Mouse (Mus musculus) stomach, embryonic 15.5 days (tissue): ENCODE data around the gene Mrpl58. TPM values are rescaled to one million over a fixed set of nuclear protein-coding genes. Genes with fewer than 3 reads are reported as not detected.
A peak's percentile ranks its signal among the peaks of the same experiment; 100 is the strongest.

Source experiments
- ATAC-seq: fragments of 200-750 bp; cut with Nextera tagmentation; 2 replicates; pipeline ENCODE4 v1.8.0; 2017; ENCODE audit warnings: low read depth, moderate number of reproducible peaks, moderate TSS enrichment; ENCODE audit not compliant: insufficient read depth, low FRiP score
- H3K27ac ChIP-seq: fragments of 300-500 bp; sonication (generic); 2 replicates; pipeline ENCODE4 v1.5.1; 2015; ENCODE audit warnings: mild to moderate bottlenecking, inconsistent platforms
- H3K27me3 ChIP-seq: fragments of 300-500 bp; sonication (generic); replicated peaks from 2 replicates; pipeline ENCODE4 v1.6.1; 2015; ENCODE audit warnings: inconsistent platforms
- H3K36me3 ChIP-seq: fragments of 300-500 bp; sonication (generic); 2 replicates; pipeline ENCODE4 v1.6.1; 2015; ENCODE audit warnings: inconsistent platforms
- H3K4me1 ChIP-seq: fragments of 300-500 bp; sonication (generic); 2 replicates; pipeline ENCODE4 v1.6.1; 2015; ENCODE audit warnings: inconsistent platforms
- H3K4me2 ChIP-seq: fragments of 300-500 bp; sonication (generic); 2 replicates; pipeline ENCODE4 v1.6.1; 2015; ENCODE audit warnings: mild to moderate bottlenecking, inconsistent platforms
- H3K4me3 ChIP-seq: fragments of 300-500 bp; sonication (generic); replicated peaks from 2 replicates; pipeline ENCODE4 v1.5.1; 2015; ENCODE audit warnings: inconsistent platforms
- H3K9ac ChIP-seq: fragments of 300-500 bp; sonication (generic); 2 replicates; pipeline ENCODE4 v1.6.1; 2015; ENCODE audit warnings: inconsistent platforms
- H3K9me3 ChIP-seq: fragments of 300-500 bp; sonication (generic); 2 replicates; pipeline ENCODE4 v1.6.1; 2016; ENCODE audit warnings: inconsistent platforms
- WGBS: fragments of 180-500 bp; shearing (Covaris S2); methylation state at CpG from one replicate; pipeline ENCODE4 v1.1.7; 2015; 5-methylcytosine and 5-hydroxymethylcytosine counted together
- polyA plus RNA-seq: library from polyadenylated mRNA; unstranded; fragments of >200 nt; fragmentation: Nextera tagmentation; extraction: Ambion mirVana; gene quantifications from 2 replicates; pipeline ENCODE4 v1.2.1, GENCODE M21; 2015

Gene Mrpl58
- polyA plus RNA-seq = 184 and 196 TPM in 2 replicates

- H3K4me1 ChIP-seq = peaks cover 11% of the 10 kb centered on the region; the same call in 1 of the 2 replicates
- ATAC-seq = peak; percentile 89; the same call in 1 of the 2 replicates
- peak within 1 kb of the TSS; percentile 75 for H3K4me3 ChIP-seq
- H3K27me3 ChIP-seq = no peaks in the 10 kb centered on the region
- H3K9ac ChIP-seq = peak within 1 kb of the TSS; percentile 82
- peak within 1 kb of the TSS; percentile 72 for H3K4me2 ChIP-seq
- 3% methylated on average over 50 of the region's 50 CpGs for WGBS
- H3K36me3 ChIP-seq = no peaks in the 10 kb centered on the region
- H3K9me3 ChIP-seq = no peaks in the 10 kb centered on the region
- H3K27ac ChIP-seq = peak within 1 kb of the TSS; percentile 85
Measured at GRCm38 (mm10) chr11:115403338-115404124, at the start of gene Mrpl58. Gene Mrpl58, plus strand, starts transcription at chr11:115403752.

- no peak for ATAC-seq
- H3K27ac ChIP-seq = no peak overlapping the region
- H3K4me2 ChIP-seq = no peak overlapping the region
- H3K4me1 ChIP-seq = peaks cover 7% of the 10 kb centered on the region
- 9% methylated on average over 8 of the region's 8 CpGs for WGBS
- no peaks in the 10 kb centered on the region for H3K9me3 ChIP-seq
- H3K36me3 ChIP-seq = 0 out of 2 replicates have a peak, but pooled peaks cover 4% of the 10 kb centered on the region
- H3K4me3 ChIP-seq = no peak overlapping the region
- H3K27me3 ChIP-seq = peaks cover 5% of the 10 kb centered on the region; the same call in 1 of the 2 replicates
- H3K9ac ChIP-seq = no peak overlapping the region
Measured at GRCm38 (mm10) chr11:115354183-115354582, 49.4 kb upstream of the Mrpl58 start.

- Histone ChIP-seq H3K27ac (peak overlapping the region; percentile 68; the same call in 1 of the 2 replicates), H3K27me3 (0 out of 2 replicates have a peak, but pooled peaks cover 5% of the 10 kb centered on the region), H3K36me3 (no peaks in the 10 kb centered on the region), H3K4me2 (no peak overlapping the region), H3K4me1 (peaks cover 17% of the 10 kb centered on the region), H3K9me3 (no peaks in the 10 kb centered on the region), H3K9ac (no peak overlapping the region), H3K4me3 (no peak overlapping the region)
- WGBS = 19% methylated on average over 5 of the region's 5 CpGs
- ATAC-seq = no peak
Measured at GRCm38 (mm10) chr11:115358468-115358867, 45.1 kb upstream of the Mrpl58 start.

GRCm38 (mm10) chr11:115359293-115359692 is 44.3 kb upstream of the Mrpl58 start:
- Histone ChIP-seq H3K4me2 (0 out of 2 replicates have a peak overlapping the region, but pooled peaks have one; percentile 3), H3K9me3 (no peaks in the 10 kb centered on the region), H3K4me1 (peaks cover 17% of the 10 kb centered on the region), H3K4me3 (no peak overlapping the region), H3K9ac (no peak overlapping the region), H3K27me3 (0 out of 2 replicates have a peak, but pooled peaks cover 5% of the 10 kb centered on the region), H3K36me3 (no peaks in the 10 kb centered on the region), H3K27ac (peak overlapping the region; percentile 68; the same call in 1 of the 2 replicates)
- WGBS = 41% methylated on average over 3 of the region's 3 CpGs
- ATAC-seq = 0 out of 2 replicates have a peak, but pooled peaks have one; percentile 11

GRCm38 (mm10) chr11:115359726-115360125 is 43.8 kb upstream of the Mrpl58 start:
- Histone ChIP-seq H3K9ac (no peak overlapping the region), H3K4me3 (no peak overlapping the region), H3K36me3 (no peaks in the 10 kb centered on the region), H3K27me3 (0 out of 2 replicates have a peak, but pooled peaks cover 5% of the 10 kb centered on the region), H3K4me1 (peaks cover 17% of the 10 kb centered on the region), H3K9me3 (no peaks in the 10 kb centered on the region), H3K27ac (peak overlapping the region; percentile 68; the same call in 1 of the 2 replicates), H3K4me2 (0 out of 2 replicates have a peak overlapping the region, but pooled peaks have one; percentile 3)
- ATAC-seq = no peak
- 64% methylated on average over 6 of the region's 6 CpGs for WGBS

- Histone ChIP-seq H3K27ac (peak overlapping the region; percentile 44; the same call in 1 of the 2 replicates), H3K36me3 (no peaks in the 10 kb centered on the region), H3K9me3 (no peaks in the 10 kb centered on the region), H3K4me3 (no peak overlapping the region), H3K27me3 (peaks cover 10% of the 10 kb centered on the region), H3K4me2 (no peak overlapping the region; the same call in 1 of the 2 replicates), H3K9ac (no peak overlapping the region), H3K4me1 (peaks cover 25% of the 10 kb centered on the region)
- no peak; the same call in 1 of the 2 replicates for ATAC-seq
- WGBS = 84% methylated on average over 3 of the region's 3 CpGs
Measured at GRCm38 (mm10) chr11:115364136-115364535, 39.4 kb upstream of the Mrpl58 start.

GRCm38 (mm10) chr11:115366039-115366705 is 37.4 kb upstream of the Mrpl58 start:
- peak overlapping the region; percentile 53 for H3K4me3 ChIP-seq
- H3K36me3 ChIP-seq = no peaks in the 10 kb centered on the region
- H3K9me3 ChIP-seq = no peaks in the 10 kb centered on the region
- peaks cover 15% of the 10 kb centered on the region for H3K4me1 ChIP-seq
- H3K9ac ChIP-seq = no peak overlapping the region
- 29% methylated on average over 7 of the region's 7 CpGs for WGBS
- no peak for ATAC-seq
- peaks cover 10% of the 10 kb centered on the region for H3K27me3 ChIP-seq
- H3K27ac ChIP-seq = no peak overlapping the region; the same call in 1 of the 2 replicates
- peak overlapping the region; percentile 73 for H3K4me2 ChIP-seq

- H3K9ac ChIP-seq = peak overlapping the region; percentile 49; the same call in 1 of the 2 replicates
- ATAC-seq = no peak
- 5% methylated on average over 28 of the region's 28 CpGs for WGBS
Measured at GRCm38 (mm10) chr11:115366706-115367394, 36.7 kb upstream of the Mrpl58 start.

GRCm38 (mm10) chr11:115367395-115367944 is 36.1 kb upstream of the Mrpl58 start, which contains the start of gene Hid1:
Gene Hid1, minus strand, starts transcription at chr11:115367756.
- WGBS = under 1% methylated on average over 30 of the region's 39 CpGs
- ATAC-seq = peak; percentile 79
- H3K4me2 ChIP-seq = peak within 1 kb of the TSS; percentile 73
- no peaks in the 10 kb centered on the region for H3K36me3 ChIP-seq
- peak within 1 kb of the TSS; percentile 49; the same call in 1 of the 2 replicates for H3K9ac ChIP-seq
- peaks cover 15% of the 10 kb centered on the region for H3K4me1 ChIP-seq
- peak within 1 kb of the TSS; percentile 53 for H3K4me3 ChIP-seq
- peaks cover 10% of the 10 kb centered on the region for H3K27me3 ChIP-seq
- H3K9me3 ChIP-seq = no peaks in the 10 kb centered on the region
- H3K27ac ChIP-seq = peak within 1 kb of the TSS; percentile 52

More at GRCm38 (mm10) chr11:115366706-115367394, 36.7 kb upstream of the Mrpl58 start:
- peaks cover 10% of the 10 kb centered on the region for H3K27me3 ChIP-seq
- peak overlapping the region; percentile 53 for H3K4me3 ChIP-seq
- H3K9me3 ChIP-seq = no peaks in the 10 kb centered on the region
- H3K36me3 ChIP-seq = no peaks in the 10 kb centered on the region
- H3K27ac ChIP-seq = peak overlapping the region; percentile 52
- H3K4me1 ChIP-seq = peaks cover 15% of the 10 kb centered on the region
- peak overlapping the region; percentile 73 for H3K4me2 ChIP-seq

- WGBS = 51% methylated on average over 7 of the region's 7 CpGs
Measured at GRCm38 (mm10) chr11:115370368-115370767, 33.2 kb upstream of the Mrpl58 start.

GRCm38 (mm10) chr11:115371354-115371753 is 32.2 kb upstream of the Mrpl58 start:
- WGBS = 52% methylated on average over 8 of the region's 8 CpGs
- H3K9ac ChIP-seq = no peak overlapping the region
- peaks cover 20% of the 10 kb centered on the region for H3K27me3 ChIP-seq
- no peak overlapping the region for H3K27ac ChIP-seq
- H3K36me3 ChIP-seq = no peaks in the 10 kb centered on the region
- no peak overlapping the region for H3K4me2 ChIP-seq
- H3K4me3 ChIP-seq = no peak overlapping the region
- H3K4me1 ChIP-seq = peaks cover 21% of the 10 kb centered on the region
- no peaks in the 10 kb centered on the region for H3K9me3 ChIP-seq
- no peak for ATAC-seq

More at GRCm38 (mm10) chr11:115370368-115370767, 33.2 kb upstream of the Mrpl58 start:
- Histone ChIP-seq H3K9ac (no peak overlapping the region), H3K27me3 (peaks cover 20% of the 10 kb centered on the region), H3K27ac (no peak overlapping the region), H3K4me2 (no peak overlapping the region), H3K9me3 (no peaks in the 10 kb centered on the region), H3K4me1 (peaks cover 26% of the 10 kb centered on the region), H3K4me3 (no peak overlapping the region), H3K36me3 (no peaks in the 10 kb centered on the region)
- ATAC-seq = no peak
